Mouse (Mus musculus) CD4-positive, CD25-positive, alpha-beta regulatory T cell, adult 2 months (primary cell): Measurements from ENCODE around the gene Tmeff1.

Source experiments
- DNase-seq: peaks from one replicate; pipeline ENCODE4 v3.0.0-alpha.2; 2012; ENCODE audit warnings: low read depth, low spot score

The Tmeff1 gene

DNA sequence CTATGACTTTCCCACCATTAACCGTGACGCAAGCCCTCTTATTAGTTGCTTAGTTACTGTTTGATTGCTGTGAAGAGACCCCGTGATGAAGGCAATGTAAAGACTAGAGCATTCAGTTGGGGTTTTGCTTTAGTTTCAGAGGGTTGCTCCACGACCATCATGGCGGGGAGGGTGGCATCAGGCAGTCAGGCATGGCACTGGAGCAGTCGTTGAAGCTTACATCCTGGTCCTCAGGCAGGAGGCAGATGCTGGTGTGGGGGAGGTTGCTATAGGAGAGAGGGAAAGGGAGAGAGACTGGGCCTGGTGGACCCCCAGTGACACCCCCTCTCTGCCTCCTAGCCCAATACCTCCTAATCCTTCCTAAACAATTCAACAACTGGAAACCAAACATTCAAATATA lies 35.1 kb downstream of the Tmeff1 start:
- no peak for DNase-seq

DNA sequence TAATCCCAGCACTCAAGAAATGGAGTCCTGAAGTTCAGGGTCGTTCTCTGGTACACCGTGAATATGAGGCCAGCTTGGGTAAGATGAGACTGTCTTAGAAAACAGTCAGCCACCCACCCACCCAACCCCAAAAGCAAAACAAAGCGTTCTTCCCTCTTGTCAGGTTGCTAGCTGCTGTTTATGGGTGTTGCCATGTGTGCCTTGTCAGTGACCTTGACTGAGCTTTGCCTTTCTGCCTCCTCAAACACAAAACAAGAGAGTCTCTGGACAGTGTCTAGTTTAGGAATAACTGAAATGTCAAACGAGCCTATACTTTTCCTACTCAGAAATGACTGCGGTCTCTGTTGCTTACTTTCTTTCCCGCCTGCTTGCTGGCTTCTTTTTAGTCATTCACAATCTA lies 37.3 kb downstream of the Tmeff1 start:
- no peak for DNase-seq

DNA sequence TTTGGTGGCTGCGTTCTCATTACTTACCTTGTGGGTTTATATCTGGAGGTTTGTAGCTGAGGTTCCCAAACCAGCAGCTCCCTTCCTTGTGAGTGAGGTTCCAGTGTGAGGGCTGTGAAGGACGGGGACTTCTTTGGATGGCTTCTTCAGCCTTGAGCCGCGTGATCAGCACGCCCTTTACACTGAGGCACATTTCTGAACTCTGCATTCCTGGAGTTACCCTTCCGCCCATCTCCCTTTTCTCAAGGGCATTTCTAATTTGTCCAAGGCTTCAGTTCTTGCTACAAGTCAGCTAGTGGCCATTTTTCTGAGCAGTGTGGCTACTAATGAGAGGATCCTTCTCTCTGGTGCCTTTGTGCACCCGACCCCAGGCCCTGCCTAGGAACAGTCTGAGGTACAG lies 38.0 kb downstream of the Tmeff1 start:
- no peak for DNase-seq

DNA sequence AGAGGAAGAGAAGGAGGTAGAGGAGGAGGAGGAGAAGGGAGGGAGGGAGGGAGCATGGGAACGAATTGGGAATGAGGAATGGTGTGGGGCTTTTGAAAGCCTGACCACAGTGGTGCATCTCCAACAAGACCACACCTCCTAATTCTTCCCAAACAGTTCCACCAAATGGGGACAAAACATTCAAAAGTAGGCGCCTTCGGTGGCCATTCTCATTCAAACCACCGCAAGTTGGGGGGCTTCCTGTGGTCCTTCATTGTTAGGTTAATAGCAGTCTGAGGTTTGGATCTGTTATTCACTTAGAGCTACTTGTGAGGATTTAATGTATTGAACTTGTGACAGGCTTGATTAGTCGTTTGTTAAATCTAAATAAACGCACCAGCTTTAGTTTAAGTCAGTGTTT lies 40.0 kb downstream of the Tmeff1 start:
- no peak for DNase-seq

DNA sequence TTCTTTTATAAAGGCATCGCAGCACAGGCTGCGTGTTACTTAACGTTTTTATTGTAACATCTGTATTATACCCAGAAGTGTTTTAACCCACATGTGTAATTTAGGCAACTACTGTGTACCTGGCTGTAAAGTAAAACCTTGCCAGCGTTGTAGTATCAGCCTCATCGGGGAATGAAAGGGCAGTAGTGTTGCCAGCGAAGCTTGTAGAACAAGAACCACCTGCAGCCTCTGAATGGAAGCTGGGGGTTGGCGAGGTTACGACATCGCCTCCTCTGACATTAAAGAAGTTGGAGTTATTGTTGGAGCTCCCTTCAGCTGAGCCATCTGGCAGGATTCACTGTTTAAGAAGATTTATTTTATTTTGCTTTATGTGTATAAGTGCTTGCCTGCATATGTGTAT lies 40.9 kb downstream of the Tmeff1 start:
- DNase-seq, result no peak

DNA sequence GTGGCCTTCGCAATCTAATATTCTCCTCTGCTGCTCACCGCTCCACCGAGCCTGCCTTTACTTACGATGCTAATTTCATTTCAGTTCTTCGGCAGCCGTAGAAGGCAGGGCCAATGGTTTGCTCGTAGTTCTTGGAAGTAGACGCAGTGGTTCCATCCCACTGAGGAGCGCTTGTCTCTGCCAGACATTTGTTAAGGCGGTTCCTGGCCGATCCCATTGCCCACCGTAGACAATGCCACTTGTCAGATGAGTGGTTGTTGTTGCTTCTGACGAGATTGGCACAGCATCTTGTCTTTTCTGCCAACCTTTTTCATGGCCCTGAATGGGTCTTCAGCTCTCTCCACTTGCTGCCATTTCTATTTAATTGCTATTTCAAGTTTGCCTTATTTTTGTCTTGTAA lies 44.5 kb downstream of the Tmeff1 start:
- no peak for DNase-seq

DNA sequence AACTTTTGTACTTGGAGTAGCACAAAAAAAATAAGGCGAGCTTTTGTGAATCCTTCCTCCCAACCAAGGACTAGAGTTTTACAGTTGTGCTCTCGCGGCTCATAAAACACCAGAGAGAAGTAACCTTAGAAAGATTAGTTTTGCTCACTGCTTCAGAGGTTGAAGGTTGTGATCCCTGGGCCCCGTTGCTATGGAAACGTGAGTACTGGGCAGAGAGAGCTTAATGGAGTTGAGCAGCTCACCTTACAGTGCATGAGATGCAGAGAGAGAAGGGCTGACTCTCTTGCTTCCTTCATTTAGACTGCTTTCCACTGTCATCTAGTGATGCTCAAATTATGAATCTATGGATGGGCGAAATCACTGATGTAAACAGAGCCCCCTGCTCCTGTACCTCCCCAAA lies 48.6 kb downstream of the Tmeff1 start:
- DNase-seq, result no peak

DNA sequence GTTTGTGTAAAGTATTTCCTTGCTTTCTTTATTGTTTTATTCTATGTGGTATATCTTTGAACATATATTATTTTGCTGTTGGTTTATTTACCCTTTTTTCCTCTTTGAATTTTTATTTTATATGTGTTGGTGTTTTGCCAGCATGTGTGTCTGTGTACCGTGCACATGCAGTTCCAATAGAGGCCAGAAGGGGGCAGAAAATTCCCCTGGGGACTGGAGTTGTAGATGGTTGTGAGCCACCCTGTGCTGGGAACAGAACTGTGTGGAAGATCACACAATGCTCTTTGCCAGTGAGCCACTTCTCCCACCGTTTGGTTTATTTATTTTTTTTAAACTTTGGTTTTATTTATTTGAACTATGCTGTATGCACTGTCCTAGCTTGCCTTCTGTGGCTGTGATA lies 49.1 kb downstream of the Tmeff1 start:
- peak; percentile 6 for DNase-seq

DNA sequence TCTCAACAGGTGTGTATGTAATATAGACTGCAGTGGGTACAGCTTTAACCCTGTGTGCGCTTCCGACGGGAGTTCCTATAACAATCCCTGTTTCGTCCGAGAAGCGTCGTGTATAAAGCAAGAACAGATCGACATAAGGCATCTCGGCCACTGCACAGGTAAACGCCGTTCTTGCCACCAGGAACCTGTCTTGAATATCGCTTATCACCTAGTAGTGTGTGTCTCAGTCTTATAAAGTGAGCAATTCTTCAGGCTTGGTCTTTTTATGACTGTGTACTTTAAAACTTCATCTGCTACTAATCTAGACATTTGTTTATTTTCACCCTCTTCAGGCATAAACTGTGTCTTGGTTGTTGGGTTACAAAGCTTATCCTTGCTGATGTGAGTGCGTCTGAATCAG lies 51.9 kb downstream of the Tmeff1 start:
- no peak for DNase-seq

DNA sequence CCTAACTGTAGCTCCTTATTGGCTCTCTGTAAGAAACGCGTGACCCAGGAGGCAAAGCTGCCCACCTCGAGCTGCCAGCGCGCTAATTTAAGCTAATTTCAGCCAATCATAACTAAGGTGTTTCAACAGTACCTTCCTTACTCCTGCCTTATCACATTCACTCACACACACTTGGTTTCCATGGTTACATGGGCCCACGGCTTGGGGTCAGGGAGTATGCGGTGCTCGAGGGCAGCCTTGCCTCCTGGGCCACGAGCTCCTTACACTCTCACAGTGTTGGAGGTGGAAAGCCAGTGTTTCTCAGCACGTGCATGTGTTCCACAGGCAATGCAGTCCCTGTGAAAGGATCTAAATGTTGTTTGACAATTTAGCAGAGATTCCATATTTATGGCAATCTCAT lies 53.2 kb downstream of the Tmeff1 start:
- no peak for DNase-seq

DNA sequence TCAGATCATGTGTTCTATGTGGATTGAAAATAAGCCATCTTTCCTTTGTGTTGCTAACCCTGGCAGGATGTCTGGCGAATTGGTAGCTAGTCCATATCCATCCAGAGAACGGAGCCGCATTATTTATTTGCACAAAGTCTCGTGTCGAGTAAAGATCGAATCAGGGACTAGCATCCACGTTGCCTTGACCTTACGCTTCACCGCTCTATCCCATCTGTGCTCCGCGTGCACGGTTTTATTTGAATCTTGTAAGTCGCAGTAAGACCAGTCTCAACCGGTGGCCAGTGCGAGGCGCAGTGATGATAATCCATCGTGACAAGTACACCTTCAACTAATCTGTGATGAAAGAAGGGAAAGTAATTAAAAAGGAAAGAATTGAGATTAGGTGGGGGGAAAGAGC lies 54.5 kb downstream of the Tmeff1 start:
- no peak for DNase-seq

DNA sequence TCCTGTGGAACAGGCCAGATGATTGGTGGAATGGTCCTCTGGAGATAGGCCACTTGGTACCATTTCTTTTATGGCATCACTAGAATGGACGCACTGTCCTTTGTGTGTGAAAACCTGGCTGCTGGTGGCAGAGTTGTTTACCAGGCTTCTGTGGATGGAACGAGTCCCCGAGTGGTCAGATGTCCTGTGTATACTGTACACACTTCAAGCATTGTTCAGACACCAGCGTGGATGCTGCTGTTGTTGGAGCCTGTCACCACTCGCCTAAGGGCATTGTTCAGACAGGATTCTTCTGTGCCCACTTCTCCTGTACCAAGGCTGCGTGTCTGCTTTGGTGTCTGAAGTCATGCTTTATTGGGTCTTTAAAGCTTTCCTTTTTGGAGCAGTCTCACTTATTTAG lies 58.8 kb downstream of the Tmeff1 start:
- no peak for DNase-seq

DNA sequence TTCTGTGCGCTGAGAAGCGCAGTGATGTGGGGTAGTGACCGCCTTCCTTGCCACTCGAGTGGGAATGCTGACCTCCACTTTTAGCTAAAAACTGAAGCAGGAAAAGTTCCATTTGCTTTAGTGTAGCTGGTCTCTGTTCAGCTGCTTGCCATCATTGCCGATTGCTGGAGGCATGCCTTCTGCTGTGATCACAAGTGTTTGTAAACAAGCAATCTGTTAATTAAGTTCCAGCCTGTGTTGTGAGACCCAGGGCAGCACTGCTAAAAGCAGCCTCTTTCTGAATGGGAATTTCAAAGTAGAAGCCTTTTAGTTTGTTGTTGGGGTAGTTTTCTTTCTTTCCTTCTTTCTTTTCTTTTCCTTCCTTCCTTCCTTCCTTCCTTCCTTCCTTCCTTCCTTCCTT lies 61.2 kb downstream of the Tmeff1 start:
- DNase-seq, result no peak

DNA sequence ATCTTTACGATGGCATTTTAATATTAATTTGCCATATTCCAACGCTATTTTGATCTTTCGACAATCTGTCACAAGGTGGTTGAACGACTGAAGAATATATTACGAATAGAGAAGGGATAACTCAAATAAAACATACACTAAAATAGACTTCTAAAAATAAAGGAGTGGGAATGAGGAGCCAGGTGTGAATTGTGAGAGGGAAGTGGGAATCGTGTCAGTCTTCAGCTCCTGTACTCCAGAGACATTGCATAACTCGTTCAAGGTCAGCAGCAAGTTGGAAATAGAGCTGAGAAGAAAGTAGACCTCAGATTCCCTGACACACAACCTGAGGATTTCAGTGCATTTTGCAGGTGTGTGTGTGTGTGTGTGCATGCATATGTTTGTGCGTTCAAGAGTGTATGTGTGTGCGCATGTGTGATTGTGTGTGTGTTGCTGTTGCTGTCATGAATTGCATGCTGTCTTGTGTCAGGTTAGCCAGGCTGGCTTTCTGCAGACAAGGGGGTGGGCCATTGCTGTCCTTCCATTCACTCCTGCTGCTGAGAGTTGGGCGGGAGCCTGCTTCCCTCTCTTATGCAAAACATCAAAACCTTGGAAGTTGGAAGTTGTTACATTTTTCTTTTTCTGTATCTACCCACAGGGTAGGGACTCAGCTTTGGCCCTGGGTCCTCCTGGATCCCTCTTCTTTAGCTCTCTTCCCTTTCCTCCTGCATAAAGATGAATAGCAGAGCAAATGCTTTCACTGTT lies 65.8 kb downstream of the Tmeff1 start:
- no peak for DNase-seq

DNA sequence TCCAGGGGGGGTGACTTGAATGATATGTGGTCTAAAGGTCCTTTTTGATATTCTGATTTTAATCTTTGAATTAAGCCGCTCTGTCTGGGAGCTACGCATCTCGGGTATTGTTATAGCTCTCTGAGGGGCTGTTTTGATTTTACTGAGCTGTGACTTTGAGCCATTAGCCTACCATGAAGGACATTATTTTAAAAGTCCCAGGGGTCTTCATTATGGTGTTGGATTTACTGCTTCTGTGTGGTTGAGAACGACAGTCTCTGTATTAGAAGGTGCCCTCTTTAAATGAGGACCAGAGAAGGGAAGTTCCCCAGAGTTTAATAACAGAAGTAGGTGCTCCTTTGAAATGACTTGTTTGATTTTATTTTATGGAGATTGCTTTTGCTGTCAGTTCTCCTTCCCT lies 69.1 kb downstream of the Tmeff1 start:
- DNase-seq, result no peak

DNA sequence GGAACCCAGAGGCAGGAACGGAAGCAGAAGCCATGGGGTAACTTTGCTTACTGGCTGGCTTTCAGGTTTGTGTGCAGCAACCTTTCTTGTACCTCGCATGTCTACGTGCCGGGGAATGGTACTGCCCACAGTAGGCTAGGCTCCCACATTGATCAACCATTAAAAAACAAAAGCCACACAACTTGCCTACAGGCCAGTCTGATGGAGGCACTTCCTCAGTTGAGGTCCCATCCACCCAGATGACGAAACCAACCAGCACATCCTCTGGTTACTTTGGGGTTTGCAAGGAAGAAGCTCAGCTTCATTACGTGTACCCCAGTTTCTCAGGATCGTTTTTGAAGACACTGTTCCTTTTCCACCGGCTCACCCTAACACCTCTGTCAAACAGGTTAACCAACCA lies 71.6 kb downstream of the Tmeff1 start:
- no peak for DNase-seq

DNA sequence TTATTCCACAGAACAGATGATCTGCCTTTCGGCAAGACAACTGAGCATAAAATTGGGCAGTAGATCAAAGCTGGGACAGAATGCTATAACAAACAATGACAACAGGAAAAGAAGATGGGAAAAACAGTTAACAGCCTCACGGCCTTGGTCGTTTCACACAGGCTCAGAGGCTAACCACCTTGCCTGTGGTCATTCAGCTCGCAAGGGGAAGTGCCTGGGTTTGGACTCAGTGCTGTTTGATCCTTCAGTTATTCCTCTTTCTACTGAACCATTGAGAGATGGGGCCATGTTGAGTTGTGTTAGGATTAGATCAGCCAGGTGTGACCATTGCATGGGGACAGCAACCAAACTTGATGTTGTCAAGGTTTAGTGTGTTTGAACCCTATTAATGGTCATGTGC lies 75.2 kb downstream of the Tmeff1 start:
- DNase-seq, result no peak

DNA sequence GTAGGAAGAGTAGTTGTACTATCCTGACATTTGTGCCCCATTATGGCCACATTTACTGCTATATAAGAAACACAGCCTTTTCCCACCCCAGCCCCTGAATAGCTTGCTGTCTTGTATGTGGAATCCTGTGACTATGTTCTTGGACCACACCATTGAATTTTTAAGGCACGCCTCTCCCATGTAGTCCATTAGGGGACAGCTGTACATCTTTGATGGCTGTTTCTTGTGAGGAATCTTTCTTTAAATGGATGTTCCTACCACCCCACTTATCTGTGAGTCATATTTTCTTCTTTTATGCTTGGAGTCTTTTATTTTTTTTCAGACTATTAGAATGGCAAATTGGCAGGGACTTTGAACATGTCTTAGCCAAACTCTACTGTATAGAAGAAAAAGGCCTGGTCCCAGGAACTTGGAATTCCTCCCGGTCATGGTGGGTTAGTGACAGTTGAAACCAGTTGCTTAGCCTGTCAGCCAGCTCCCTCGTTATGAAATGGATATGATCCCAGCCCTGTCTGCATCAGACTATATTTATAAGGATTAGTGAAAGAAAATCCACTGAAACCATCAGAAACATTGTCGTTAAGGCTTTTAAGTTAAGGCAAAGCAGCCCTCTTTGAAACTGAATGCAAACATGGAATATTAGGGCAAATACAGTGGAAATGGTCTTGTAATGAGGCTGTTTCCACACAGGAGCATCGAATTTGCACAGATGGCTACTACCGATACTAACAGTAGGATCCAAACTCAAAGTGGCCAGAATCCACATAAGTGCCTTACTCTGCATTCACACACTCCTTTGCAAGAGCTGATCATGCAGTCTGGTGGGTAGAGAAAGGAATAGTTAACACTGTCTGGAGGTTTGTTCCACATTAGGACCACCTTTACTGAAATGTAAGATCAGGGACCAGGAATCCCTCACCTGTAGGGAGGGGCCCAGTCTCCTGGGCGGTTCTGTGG lies 75.9 kb downstream of the Tmeff1 start:
- DNase-seq, result no peak

DNA sequence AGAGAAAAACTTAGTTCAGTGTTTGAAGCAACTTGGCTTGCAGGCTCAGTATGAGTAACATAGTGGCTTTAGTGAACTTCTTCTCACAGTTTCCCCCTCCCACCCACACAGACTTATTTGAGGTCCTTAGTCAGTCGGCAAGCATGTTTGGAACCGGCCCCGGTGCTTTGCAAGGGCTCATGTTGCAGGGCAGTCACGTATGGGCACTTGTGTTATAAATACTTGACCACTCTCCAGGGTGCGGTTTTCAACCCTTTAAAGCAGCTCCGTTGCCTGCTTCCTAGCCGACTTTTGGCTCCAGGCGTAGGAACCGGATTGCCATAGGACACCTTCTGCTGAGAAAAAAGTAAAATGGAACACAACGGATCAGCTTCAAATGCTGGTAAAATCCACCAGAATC lies 78.3 kb downstream of the Tmeff1 start, which contains the start of gene Cavin4:
TSS of gene Cavin4 (plus strand) at position 244 of the 400 bp plus-strand sequence.
- DNase-seq, result no peak

DNA sequence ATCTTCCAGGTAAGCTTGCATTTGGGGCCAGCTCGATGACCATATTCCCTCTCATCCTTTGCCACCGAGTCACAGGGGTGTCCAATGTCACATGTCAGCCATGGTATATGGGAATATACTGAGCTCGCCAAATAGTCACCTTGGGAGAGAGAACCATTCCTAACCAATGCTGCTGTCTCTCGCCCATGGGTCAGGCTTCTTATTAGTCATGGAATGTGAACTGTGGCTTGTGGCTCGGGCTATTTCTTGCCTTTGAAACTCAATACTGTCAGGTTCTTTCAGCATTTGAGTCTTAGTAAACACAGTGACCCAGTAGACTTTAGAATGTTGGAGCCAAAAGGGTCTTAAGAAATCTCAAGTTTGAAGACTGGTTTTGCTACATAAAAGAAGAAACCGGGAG lies 79.0 kb downstream of the Tmeff1 start:
- DNase-seq, result no peak

DNA sequence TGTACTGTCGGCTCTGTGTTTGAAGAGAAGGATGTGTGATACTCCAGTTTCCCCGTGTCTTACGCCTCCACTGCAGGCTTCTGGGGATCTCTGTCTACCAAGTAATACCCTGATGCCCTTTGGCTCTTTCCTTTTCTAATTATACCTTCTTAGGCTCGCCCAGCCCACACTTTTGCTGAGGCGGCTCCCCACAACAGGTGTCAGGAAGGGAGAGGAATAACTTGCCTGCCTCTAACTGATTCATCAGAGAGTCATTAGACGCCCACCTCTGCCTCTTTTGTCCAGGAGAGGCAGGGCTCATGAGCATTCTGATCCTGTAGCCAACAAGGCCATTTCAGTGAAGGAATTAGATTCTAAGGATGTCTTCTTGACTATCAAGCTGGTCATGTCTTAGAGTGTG lies 82.3 kb downstream of the Tmeff1 start:
- no peak for DNase-seq

DNA sequence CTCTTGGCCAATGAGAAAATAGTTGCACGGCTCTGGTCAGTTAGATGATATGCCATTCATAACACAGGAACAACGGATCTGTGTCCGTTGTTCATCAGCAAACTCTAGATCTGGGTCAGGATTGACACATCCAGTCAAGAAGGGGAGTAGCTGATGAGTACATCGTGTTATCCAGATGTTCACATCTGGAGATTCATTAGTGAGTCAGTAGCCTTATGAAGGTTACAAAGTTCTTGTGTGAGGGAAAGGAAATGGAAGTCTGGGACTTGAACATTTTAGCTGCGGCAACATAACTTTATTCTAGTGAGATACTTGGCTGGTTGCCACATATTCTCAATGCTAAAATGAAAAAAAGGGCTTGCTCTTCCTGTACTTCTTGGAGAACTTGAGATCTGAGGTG lies 87.9 kb downstream of the Tmeff1 start:
- no peak for DNase-seq

DNA sequence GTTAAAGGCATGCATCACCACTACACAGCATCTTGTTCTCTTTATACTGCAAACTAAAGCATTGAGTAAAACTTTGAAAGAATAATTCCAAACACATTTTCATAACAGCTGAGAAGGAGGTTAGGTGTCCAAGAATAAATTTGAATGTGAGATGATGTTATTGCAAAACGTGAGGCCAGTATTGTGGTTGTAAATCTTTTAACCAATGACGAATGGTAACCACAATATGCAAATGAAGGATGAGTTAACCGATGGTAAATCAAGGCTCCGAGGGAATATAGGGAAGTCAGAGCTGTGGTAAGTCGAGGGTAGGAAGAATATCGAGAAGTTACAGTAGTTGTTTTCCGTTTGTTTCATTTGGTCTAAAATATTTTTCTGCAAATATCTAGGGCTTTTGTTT lies 89.4 kb downstream of the Tmeff1 start:
- DNase-seq, result no peak
